Mouse (Mus musculus) brown adipose tissue, adult 24 weeks (tissue): Measurements from ENCODE around the gene Itgb1bp1. TPM values are rescaled to one million over a fixed set of nuclear protein-coding genes. Genes with fewer than 3 reads are reported as not detected.
A peak's percentile ranks its signal among the peaks of the same experiment; 100 is the strongest.

Experiments
- H3K27ac ChIP-seq: fragments of 200-500 bp; replicated peaks from 2 replicates; pipeline ENCODE4 v1.5.1; 2012; ENCODE audit warnings: low read depth, mild to moderate bottlenecking, low read length
- H3K4me1 ChIP-seq: fragments of 200-500 bp; 2 replicates; pipeline ENCODE4 v1.6.1; 2012; ENCODE audit warnings: low read length, mixed read lengths; ENCODE audit not compliant: control insufficient read depth, insufficient read depth, insufficient read length
- H3K4me3 ChIP-seq: fragments of 200-500 bp; 2 replicates; pipeline ENCODE4 v1.5.1; 2012; ENCODE audit warnings: low read depth, mild to moderate bottlenecking, low read length, moderate library complexity; ENCODE audit not compliant: insufficient read depth
- polyA plus RNA-seq: library from polyadenylated mRNA; stranded (reverse); fragments of >200 nt; gene quantifications from 2 replicates; pipeline ENCODE4 v1.2.4, GENCODE M21; 2012; ENCODE audit not compliant: missing spikeins, insufficient read depth, insufficient read length

Itgb1bp1 gene
- polyA plus RNA-seq: 47.8 and 56.6 TPM in 2 replicates

GRCm38 (mm10) chr12:21286243-21286622 lies at the start of gene Itgb1bp1:
TSS of gene Itgb1bp1 (minus strand) at chr12:21286284.
- Histone ChIP-seq H3K4me1 (0 out of 2 replicates have a peak, but pooled peaks cover 8% of the 10 kb centered on the region), H3K4me3 (peak within 1 kb of the TSS; percentile 99), H3K27ac (peak within 1 kb of the TSS; percentile 91)

- Histone ChIP-seq H3K4me3 (no peak overlapping the region), H3K4me1 (no peaks in the 10 kb centered on the region), H3K27ac (no peak overlapping the region)
These were observed 49.8 kb upstream of the Itgb1bp1 start for GRCm38 (mm10) chr12:21335869-21336268.

- no peak overlapping the region for H3K4me3 ChIP-seq
- H3K4me1 ChIP-seq: no peaks in the 10 kb centered on the region
- no peak overlapping the region for H3K27ac ChIP-seq
These were observed 47.7 kb upstream of the Itgb1bp1 start for GRCm38 (mm10) chr12:21333766-21334165.

DNA sequence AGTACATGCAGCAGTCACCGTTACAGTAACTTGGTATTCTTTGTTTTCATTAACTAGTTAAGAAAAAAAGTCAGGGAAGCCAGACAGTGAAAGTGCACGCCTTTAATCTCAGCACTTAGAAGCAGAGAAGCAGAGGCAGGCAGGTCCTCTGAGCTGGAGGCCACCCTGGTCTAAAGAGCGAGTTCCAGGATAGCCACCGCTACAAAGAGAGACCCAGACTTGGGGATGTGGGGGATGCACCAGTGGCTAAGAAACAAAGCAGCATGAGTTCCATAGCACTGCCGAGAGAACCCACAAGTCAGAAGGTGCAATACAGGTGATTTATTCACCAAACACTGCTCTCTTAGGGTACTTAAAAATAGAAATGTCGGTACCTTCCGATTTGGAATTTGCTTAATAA lies 46.9 kb upstream of the Itgb1bp1 start:
- H3K4me1 ChIP-seq: no peaks in the 10 kb centered on the region
- no peak overlapping the region for H3K4me3 ChIP-seq
- no peak overlapping the region for H3K27ac ChIP-seq

- H3K4me1 ChIP-seq: no peaks in the 10 kb centered on the region
- H3K4me3 ChIP-seq: no peak overlapping the region
- no peak overlapping the region for H3K27ac ChIP-seq
These were observed 45.6 kb upstream of the Itgb1bp1 start for GRCm38 (mm10) chr12:21331711-21332110.

- Histone ChIP-seq H3K27ac (no peak overlapping the region), H3K4me1 (no peaks in the 10 kb centered on the region)
These were observed 45.0 kb upstream of the Itgb1bp1 start for GRCm38 (mm10) chr12:21330961-21331576.

DNA sequence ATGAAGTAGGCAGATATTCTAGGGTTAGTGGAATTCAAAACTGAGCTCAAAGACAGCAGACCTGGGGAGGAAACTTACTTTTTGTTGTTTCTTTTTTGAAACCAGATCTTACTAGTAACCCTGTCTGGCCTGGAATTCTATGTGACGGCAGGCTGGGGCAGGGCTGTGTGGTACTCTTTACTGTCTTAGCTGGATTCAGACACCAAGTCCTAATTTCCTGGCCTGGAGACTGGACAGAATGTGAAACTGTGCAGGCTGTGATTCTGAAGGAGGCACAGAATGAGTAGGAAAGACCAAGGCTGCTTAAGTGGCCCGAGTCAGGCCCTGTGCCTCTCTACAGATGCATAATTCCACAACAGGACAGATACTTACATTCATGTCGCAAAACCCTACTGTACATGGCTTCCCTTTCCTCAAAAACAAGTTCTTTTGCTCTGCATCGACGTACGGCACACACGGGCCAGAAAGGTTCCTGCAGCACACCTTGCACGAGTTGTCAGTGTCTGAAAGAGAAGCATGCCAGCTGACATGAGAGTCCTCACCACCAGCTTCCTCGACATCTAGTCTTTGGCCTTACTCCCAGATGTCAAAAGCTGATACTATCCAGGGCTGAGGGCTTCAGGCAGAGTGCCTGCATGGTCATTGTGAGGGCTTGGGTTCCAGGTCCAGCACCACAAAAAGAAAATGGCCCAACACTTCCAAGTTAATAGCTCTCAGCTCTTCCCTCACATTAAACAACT lies 43.7 kb upstream of the Itgb1bp1 start:
- H3K4me1 ChIP-seq: no peaks in the 10 kb centered on the region
- H3K4me3 ChIP-seq: no peak overlapping the region
- H3K27ac ChIP-seq: no peak overlapping the region

More at GRCm38 (mm10) chr12:21330961-21331576, 45.0 kb upstream of the Itgb1bp1 start:
- no peak overlapping the region for H3K4me3 ChIP-seq

- Histone ChIP-seq H3K4me3 (no peak overlapping the region), H3K27ac (no peak overlapping the region), H3K4me1 (no peaks in the 10 kb centered on the region)
These were observed 40.2 kb upstream of the Itgb1bp1 start for GRCm38 (mm10) chr12:21326325-21326724.

DNA sequence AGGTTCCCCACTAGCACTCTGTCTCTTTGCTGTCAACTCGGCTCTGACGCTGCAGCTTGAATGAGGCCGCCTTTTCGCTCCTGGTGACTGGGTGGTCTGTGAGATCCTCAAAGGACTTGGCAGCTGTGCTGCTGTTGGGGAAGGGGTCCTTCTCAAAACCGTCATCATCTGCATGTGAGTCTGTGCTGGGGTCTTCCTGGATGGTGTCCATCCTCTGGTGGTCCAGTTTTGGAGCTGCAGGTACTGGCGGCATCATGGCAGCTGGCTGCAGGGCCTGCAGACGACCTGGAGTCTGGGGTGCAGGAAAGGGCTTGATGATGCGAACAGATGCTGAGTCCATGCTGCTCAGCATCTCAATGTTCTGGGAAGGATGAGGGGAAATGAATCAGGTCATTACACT lies 39.2 kb upstream of the Itgb1bp1 start:
- Histone ChIP-seq H3K4me1 (no peaks in the 10 kb centered on the region), H3K27ac (no peak overlapping the region)

DNA sequence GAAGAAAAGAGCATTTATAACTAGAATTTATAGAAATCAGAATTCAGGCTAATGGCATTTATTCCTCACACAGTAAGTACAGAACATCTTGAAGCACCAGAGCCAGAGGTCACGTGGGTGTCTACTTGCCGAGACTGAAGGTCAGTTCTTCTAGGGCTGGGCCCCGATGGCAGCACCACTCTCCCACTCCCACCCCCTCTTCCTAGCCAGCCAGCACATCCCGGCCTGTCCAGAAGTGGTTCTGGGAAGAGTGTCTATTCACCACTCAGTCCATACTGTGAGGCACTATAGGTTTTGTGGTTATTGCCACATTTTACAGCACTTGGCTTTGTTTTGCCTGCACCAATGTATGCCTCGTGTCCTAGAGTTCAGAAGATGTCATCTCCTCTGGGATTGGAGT lies 38.0 kb upstream of the Itgb1bp1 start:
- no peak overlapping the region for H3K27ac ChIP-seq
- H3K4me3 ChIP-seq: no peak overlapping the region

More for the DNA sequence above, 39.2 kb upstream of the Itgb1bp1 start:
- no peak overlapping the region for H3K4me3 ChIP-seq

DNA sequence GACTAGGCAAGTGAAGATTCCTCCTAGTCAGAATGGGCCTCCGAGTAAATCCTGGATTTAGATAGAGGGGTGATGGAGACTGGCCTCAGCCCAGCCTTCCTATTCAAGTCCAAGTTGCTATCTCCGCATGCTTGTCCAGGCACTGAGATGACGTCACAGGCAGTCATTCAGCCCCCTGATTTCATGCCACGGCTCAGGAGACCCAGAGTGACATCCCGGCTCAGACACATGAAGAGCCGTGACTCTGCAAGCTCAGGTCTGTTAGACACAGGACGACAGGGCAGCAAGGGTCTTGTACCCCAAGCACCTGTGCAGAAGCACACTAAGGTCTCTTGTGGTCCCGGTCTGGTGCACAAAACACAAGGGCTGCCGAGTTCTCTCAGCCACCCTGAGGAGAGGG lies 36.8 kb upstream of the Itgb1bp1 start:
- Histone ChIP-seq H3K27ac (no peak overlapping the region), H3K4me1 (no peaks in the 10 kb centered on the region)

More for the DNA sequence above, 38.0 kb upstream of the Itgb1bp1 start:
- H3K4me1 ChIP-seq: no peaks in the 10 kb centered on the region

GRCm38 (mm10) chr12:21322296-21322695 lies 36.2 kb upstream of the Itgb1bp1 start:
- H3K27ac ChIP-seq: no peak overlapping the region
- no peaks in the 10 kb centered on the region for H3K4me1 ChIP-seq
- H3K4me3 ChIP-seq: no peak overlapping the region

More for the DNA sequence above, 36.8 kb upstream of the Itgb1bp1 start:
- no peak overlapping the region for H3K4me3 ChIP-seq

GRCm38 (mm10) chr12:21321170-21321569 lies 35.1 kb upstream of the Itgb1bp1 start:
- Histone ChIP-seq H3K4me3 (no peak overlapping the region), H3K4me1 (no peaks in the 10 kb centered on the region), H3K27ac (no peak overlapping the region)

- H3K27ac ChIP-seq: no peak overlapping the region
- no peak overlapping the region for H3K4me3 ChIP-seq
- no peaks in the 10 kb centered on the region for H3K4me1 ChIP-seq
These were observed 34.2 kb upstream of the Itgb1bp1 start for GRCm38 (mm10) chr12:21320317-21320716.

- no peak overlapping the region for H3K27ac ChIP-seq
- H3K4me3 ChIP-seq: no peak overlapping the region
- H3K4me1 ChIP-seq: no peaks in the 10 kb centered on the region
These were observed 32.2 kb upstream of the Itgb1bp1 start for GRCm38 (mm10) chr12:21318143-21318895.
